Mouse (Mus musculus) cerebellum, adult 18-20 months (tissue): ENCODE data around the gene Gm42715.
"Not testable (repeated sequence)": the region's sequence is repeated elsewhere in the genome, so short reads cannot be mapped to it uniquely, and the experiment has no call there.

Experiments
- DNase-seq, 2 experiments: peaks; one replicate each; pipeline ENCODE4 v3.0.0; 2021

Gene Gm42715

DNA sequence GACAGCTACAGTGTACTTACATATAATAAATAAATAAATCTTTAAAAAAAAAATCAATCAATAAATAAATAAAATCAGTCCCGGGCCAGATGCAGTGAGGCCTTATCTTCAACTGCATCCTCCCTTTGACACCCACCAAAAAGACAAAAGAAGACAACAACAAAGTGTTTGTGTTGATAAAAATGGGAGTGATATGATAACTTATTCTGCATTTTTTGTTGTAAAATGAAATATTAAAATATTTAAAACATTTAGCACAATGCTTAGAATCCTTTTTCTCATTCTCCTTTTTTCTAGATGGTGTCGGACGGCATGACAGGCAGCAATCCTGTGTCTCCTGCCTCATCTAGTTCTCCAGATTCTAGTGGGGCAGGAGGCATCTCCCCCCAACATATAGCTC, at the start of gene Gm42715:
TSS of gene Gm42715 (plus strand) at position 301 of the 400 bp plus-strand sequence.
- no peak for DNase-seq

DNA sequence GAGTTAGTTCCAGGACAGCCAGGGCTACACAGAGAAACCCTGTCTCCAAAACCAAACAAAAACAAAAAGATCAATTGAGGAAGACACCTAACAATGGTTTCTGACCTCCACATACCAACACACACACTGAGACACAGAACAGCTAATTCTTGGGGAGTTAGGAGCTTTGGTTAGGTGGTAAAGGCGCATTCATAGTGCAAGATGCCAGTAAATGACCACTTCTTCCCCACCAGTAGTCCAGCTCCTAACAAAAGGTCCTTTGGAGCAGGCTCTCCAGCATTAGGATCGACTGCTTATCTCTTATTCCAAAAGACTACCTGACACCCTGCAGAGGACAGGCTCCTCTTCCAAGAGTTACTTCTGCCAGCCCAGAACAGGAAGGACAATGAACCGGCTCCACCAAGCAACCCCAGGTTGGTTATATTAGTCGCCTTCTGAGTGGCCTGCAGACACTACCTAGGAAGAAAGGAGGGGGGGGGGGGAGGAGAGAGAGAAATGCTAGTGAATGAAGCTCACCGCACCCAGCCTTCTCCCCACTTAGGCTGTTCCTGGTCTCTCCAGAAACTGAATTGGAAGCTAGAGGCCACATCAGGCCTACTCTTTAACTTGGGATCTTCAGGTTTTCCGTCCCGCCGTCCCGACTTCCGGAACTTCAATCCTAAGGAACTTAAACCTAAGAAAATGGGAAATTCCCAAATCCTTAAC, 49.2 kb upstream of the Gm42715 start:
- no peak for DNase-seq

DNA sequence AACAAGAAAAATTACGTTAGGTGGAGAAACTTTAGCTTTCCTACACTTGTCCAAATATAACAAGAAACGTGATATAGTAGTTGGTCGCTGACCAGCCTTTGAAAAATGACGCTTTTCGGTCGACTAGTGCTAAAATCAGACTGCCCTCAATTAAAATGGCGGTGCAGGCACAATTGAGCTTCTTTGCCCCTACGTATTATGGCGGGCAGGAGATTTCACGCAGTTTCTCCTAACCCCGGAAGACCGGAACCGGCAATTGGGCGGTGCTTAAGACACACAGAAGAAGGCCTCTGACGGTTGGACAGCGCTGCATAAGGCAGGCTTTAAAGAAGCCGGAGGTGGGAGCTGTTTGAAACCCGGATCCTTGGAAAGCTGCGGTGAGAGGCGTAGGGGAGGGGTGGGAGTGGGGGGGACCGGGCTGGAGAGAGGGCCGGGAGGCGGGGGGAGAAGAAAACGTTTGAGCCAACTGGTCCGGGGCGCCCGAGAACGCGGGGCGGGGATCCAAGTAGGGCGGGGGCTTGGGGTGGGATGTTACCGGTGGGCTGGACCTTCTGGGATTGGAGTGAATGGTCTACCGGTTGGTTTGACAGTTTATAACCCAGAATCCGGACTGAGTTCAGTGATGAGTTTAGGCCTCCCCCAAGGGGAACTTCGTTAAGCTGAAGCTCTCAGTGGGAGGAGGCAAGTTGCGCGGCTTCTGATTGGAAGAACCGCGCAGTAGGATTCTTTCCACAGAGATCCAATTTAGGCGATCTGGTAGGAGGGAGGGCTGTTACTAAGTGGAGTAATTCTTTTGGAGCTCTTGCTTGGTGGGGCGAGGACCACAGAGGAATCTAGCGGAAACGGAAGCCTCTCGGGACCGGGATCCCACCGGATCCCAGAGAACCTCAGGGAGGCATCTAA, 48.4 kb upstream of the Gm42715 start:
- peak; percentile 88 to 94 for DNase-seq

DNA sequence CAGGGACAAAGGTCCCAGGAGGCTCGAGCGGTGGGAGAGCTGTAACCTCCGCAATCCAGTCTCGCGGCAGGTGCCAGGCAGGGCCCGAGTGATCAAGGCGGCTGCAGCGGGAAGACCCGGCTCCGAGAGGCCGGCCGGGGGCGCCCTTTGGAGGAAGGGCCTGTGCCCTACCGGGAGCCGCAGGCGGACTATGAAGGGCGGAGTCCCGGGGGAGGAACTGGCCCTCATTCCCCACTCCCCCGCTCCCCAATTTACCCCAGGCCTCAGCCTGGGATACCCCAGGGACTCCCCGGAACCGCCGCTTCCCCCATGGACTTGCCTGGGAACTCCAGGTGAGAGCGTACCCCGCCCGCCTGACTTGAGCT, 47.8 kb upstream of the Gm42715 start:
- peak in 1 of 2 experiments; percentile 66 for DNase-seq

DNA sequence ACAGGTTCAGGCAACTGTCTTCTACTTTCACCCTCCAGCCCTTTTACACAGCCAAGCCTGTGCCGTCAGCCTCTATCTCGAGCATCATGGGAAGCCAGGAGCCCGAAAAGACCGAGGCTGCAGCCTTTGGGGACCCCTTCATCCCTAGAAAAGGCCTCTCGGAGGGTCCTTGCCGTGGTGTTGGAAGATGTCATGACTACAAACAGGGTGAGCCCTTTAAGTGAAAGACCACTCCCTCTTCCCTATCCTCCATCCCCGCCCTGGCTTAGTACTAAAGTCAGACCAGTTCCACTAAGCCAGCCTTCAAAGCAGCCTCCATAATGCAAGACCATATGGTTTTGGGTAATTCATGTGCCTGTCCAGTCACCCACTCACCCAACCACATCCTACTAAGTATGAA, 47.3 kb upstream of the Gm42715 start:
- DNase-seq, result no peak

DNA sequence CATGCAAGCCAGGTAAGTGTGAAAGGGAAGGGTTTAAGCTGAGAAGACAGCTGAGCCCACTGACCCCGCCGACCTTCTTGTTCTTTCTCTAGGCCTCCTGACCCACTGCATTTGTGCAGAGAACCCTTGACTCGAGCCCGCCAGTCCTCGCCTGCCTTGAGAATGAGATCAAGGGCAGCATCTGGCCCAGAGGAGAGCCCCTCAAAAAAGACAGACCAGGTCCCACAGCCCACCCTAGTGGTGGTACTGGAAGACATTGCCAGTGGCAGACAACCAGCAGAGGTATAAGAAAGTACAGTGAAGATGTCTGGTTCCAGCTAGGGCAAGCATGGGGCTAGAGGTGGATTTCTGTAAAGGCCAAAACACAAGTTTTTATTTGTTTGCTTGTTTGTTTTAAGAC, 45.7 kb upstream of the Gm42715 start:
- no peak for DNase-seq

DNA sequence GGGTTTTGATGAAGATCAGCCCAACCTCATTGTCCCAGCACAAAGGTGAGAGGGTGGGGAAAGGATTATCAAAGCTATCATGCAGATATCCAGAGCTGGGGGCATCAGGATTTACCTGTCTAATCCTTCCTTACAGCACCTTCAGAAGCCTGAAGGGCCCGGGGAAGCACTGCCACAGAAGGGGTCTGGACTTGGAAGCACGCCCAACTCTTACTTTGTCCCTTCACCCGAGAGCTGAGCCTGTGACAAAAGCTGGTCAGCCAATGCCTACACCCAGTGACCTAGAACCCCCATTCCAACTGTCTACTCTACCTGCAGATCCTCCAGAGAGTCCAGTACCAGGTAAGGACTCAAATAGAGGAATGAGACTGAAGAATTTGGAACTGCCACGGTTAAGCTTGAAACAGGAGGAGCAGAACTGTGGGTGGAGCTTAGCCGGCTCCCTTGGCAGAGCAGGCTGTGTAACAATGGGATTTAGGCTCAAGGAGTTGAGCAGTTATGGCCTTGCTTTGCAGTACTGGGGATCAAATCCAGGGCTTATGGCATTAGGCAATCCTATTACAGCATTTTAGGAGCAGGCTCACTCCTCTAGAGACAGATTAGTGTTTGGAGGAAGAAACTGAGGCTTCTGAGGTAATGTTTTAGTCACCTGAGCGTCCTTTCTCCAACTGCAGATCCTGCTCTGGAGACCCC, 44.9 kb upstream of the Gm42715 start:
- no peak for DNase-seq

DNA sequence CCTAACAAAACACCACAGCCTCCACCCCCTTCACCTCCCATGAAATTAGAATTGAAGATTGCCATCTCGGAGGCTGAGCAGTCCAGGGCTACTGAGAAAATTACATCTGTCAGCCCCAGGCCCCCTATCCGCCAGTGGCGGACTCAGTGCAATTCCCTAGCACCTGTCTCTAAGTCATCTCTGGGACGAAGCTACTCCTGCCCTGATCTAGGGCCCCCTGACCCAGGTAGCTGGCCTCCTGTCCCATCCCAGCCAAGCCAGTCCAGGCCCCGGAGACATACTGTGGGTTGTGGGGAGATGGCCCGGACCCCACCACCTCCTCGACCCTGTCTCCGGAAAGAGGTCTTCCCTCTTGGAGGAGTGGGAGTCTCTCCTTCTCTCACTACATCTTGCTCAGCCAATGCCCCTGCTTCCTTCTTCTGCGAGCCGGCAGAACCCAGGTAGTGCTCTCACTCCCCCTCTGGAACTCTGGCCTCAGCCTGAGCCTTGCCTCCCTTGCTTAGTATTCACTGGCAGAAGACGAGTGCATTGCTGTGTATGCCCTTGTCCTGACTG, 44.1 kb upstream of the Gm42715 start:
- no peak for DNase-seq

DNA sequence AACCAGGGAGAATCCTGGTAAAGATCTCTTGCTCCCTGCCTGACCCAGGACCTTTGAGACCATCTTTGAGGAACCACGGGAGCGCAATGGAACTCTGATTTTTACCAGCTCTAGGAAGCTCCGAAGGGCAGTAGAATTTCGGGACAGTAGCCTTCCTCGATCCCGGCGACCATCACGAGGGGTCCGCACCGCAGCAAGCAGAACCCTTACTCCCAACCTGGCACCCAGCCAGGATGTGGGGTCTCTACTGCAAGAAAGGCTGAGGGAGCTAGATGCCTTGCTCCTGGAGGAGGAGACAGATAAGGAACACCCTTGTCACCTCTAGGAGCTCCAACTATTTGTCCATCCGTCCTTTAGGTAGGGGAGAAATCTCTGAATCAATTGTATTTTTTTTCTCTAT, 43.0 kb upstream of the Gm42715 start:
- peak; percentile 43 to 51 for DNase-seq

DNA sequence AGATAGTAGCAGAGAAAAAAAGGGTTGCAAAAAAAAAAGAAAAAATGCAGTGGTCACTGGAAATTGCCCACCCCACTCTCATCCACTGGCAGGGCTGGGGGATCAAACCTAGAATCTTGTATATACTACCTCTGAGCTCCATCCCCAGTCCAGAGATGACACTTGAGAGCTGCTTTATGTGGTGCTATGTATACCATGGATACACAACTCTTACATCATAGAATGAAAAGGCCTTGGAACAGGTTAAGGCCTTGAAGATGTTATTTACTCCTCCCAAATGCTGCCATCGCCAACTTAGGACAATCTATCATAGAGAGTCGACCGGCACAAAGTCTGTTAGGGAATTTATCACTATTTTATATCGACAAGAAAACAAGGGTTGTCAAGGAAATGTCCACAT, 42.5 kb upstream of the Gm42715 start:
- DNase-seq, result no peak

DNA sequence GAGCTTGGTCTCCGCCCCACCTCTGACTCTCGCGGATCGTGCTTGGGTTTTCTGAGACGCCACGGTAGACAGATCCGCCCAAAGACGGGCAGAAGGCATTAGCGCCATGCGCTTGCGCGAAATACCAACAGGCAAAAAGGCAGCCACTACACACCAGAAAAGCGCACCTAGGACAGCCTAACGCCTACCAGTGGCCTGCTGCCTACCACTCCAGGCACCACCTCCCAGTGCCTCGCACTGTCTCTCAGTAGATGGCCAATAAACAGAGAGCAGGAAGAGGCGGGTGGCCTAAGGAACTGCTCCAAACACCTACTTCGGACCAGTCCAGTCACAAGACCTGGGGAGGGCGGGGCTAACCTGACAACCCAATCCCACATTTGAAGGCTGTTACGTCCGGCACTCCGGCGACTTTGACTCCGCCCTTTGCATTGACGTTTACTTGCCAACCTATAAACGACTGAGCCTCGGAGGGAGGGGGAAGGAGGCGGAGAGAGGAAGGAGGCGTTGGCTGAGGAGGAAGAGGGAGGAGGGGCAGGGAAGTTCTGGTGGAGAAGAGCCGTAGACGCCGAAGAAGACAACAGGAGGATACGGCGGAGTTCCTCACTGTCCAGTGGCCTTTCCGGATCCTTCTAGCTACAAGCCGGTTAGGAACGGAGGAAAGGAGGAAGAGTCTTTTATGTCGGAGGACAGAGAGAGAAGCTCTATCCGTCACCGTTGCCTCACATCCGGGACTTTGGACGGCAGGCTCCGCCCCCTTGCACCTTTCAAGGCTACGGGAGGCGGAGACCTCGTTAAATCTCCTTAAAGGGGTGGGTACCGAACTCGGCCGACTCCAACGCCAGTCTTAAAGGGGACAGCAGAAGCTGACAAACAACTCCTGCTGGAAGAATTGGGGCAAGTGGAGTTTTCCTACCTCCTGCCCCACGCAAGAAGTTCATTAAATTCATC, 41.4 kb upstream of the Gm42715 start:
- DNase-seq, result peak; percentile 98 to 100

DNA sequence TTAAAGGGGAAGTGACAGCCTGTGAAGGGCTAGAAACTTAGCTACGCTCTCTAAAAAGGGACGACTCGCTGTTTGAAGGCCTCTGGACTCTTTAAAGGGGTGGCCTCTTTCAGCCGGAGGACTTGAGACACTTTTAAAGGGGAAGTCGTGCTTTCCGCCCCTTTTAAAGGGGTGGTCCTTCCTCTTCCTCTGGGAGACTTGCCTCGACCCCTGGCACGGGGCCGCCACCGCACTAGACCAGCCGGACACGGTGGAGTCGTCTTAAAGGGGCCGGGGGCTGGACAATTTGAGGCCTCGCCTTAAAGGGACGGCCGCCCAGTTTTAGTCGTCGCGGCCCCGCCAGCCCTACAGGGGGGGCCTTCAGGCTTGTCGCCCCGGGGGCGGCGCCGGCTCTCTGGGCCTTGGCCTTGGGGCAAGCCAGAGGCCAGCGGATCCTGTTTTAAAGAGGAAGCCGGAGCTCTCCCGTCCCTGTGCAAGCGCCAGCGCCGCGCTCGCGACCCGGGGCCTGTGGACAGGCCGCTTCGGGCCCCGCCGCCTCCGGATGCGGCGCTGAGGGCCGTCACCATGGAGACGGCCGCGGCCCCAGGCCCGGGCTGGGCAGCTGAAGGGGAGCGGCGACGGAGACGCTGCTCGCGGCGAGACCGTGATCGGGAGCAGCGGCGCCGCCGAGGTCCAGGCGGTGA, 40.6 kb upstream of the Gm42715 start, which contains the start of gene Fbrs:
TSS of gene Fbrs (plus strand) at position 565 of the 683 bp plus-strand sequence.
- peak; percentile 94 for DNase-seq

DNA sequence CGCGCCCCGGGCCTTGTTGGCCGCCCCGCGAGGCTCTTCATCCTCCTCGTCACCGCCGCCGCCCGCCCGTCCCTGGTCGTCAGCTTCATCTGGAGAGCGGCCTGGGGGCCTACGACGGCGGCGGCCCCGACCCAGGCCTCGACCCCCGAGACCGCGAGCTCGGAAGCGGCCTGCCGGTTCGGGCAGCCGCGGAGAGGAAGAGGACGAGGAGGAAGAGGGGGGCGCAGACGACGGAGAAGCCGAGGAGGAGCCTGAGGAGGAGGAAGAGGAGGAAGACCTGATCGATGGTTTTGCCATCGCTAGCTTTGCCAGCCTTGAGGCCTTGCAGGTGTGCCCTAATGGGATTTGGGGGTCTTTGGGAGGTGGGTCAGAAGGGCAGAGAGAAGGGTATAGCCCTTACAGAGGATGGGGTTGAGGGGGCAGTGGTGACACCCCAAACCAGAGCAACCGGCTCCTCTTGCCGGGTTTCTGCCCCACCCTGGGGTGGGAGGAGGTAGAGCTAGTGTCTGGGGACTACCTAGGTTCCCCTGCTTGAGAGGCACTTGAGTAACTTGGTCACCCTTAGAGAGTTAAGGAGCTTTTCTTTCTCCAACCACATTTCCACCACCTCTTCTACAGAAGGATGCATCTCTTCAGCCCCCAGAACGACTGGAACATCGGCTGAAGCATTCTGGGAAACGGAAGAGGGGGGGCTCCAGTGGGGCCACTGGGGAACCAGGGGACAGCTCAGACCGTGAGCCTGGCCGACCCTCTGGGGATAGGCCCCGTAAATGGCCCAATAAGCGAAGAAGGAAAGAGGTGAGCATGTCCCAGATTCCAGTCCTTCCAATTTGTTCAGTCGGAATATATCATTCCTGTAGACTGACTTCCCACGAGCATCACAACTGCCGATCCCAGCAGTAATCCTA, 39.8 kb upstream of the Gm42715 start:
- peak in 1 of 2 experiments; percentile 36 for DNase-seq

DNA sequence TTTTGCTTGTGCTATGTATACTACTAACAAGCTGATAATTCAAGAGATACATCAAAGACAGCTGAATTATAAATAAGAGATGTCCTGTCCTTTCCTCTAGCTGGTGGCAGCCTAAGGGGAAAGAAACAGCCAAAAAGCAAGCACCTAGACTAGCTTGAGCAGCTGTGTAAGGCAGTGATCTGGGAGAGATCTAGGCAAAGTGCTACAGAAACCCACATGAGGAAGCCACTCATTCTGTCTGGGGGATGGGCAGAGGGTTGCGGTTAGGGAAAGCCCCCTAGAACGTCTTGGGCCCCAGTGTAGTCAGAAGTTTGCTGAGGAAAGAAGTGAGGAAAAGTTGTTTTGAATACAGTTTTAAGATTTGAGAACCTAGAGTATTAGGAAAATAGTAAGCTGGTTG, 39.1 kb upstream of the Gm42715 start:
- no peak for DNase-seq

DNA sequence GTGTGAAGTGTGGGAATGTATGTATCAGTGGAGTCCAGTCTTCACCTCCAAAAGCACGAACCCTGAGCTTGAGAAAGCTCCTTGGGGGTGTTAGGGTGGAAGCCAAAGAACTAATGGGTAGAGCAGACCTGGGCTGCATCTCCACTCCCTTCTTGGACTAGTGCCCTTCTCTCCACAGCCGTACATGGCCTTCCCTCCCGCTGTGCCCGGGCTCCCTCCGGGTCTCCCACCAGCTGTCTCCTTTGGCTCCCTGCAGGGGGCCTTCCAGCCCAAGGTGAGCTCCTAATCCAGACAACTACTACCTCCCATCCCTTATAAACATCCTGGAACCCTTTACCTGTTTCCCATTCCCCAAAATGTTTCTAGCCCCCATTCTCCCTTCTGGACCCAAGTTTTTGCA, 34.0 kb upstream of the Gm42715 start:
- peak; percentile 43 to 51 for DNase-seq

DNA sequence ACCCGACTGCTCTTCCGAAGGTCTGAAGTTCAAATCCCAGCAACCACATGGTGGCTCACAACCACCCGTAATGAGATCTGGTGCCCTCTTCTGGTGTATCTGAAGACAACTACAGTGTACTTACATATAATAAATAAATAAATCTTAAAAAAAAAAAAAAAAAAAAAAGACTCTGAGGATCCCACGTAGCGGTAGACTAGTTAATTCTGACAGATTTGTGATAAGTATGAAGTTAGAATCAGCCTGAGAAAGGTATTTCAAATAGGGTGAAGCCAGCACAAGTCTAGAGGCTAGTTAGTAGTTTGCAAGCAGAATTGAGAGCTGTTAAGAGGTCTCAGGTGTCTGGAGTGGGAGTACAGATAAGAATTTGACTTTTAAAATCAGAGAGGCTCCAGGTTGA, 31.0 kb upstream of the Gm42715 start:
- DNase-seq, result not testable (repeated sequence)

DNA sequence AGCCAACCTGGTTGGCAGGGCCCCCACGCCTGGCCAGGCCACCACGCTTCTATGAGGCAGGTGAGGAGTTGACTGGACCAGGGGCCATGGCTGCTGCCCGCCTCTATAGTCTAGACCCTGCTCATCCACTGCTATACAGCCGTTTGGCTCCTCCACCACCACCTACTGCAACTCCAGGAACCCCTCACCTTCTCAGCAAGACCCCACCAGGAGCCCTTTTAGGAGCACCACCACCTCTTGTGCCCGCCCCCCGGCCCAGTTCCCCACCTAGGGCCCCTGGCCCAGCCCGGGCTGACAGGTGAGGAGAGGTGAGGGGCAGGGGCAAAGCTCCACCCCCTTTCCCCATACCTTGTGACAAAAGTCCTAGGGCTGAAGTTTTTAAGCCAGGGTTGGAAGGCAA, 29.4 kb upstream of the Gm42715 start:
- DNase-seq, result no peak

DNA sequence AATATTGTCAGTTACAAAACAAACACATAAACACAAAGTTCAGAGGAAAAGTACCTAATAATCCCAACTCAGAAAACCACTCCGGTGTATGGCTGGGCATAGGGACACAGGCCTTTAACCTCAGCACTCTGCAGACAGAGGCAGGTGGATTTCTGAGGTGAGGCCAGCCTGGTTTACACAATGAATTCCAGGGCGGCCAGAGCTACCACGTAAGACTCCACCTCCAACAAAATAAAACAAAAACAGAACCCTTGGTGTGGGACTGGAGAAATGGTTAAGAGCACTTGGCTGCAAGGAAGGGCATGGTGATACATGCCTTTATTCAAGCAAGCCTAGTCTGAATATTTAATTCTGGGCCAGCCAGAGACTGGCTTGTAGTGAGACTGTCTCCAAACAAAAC, 27.5 kb upstream of the Gm42715 start:
- no peak for DNase-seq

DNA sequence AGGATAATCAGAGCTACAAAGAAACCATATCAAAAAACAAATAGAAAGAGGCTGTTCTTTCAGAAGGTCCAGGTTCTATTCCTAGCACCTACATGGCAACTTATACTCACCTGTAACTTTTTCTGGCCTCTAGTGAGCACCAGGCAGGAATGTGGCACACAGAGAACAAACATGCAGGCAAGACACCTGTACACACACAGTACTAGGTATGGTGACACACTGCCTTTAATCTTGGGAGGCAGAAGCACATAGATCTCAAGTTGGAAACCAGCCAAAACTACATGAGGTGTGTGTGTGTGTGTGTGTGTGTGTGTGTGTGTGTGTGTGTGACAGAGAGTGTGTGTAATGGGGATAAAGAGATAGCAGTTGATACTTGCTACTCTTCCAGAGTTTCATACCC, 24.7 kb upstream of the Gm42715 start:
- no peak for DNase-seq

DNA sequence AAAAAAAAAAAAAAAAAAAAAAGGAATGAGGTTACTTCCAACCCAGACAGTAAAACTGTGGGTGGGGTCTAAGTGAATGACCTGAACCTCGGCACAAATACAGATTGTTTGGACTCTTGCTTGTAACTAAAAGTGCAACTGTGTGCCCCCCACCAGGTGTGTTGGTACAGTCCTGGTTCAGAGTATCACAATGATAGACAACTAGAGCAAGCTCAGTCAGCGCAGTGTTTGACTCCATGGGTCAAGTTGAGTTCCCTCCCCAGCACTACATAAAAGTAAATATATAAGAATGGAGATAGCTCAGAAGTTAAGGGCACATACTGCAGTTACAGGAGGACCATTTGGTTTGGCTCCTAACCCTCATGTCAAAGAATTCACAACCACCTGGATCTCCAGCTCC, 22.0 kb upstream of the Gm42715 start:
- no peak for DNase-seq
